Mouse (Mus musculus): ENCODE measurements around the gene Psmd5. TPM values are rescaled to one million over a fixed set of nuclear protein-coding genes. Genes with fewer than 3 reads are reported as not detected.

The Psmd5 gene
- total and polyA plus RNA-seq, 2 experiments from 2014 or later = 28.6 to 37.2 TPM

DNA sequence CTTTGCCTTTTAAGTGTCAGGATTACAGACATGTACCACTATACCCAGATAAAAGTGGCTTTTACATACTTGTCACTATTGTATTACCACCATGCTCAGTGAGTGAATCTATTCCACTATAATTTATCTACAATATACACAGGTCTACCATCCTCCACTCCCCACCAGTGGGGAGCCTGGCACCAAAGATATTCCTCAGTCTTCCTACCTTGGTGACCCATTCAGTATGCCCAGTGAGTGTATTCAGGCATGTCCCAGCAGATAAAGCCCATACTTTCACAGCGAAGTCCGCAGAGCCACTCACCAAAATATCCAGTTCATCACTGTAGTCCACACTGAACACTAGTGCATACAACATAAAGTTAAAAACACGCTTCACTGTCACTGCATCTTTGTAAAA is 64.0 kb downstream of the Psmd5 start:
- TF ChIP-seq EP300 (IDR thresholded peaks at IDR 0.05; ENCODE audit: low read depth) = no peak
- TF ChIP-seq CTCF (IDR thresholded peaks at IDR 0.05; ENCODE audit: low read depth) = no peak
- Histone ChIP-seq H3K27me3 (ENCODE audit: control insufficient read depth, insufficient read depth, low read length) (no peaks in the 10 kb centered on the region), H3K4me3 (ENCODE audit: low read depth, low read length) (no peak overlapping the region), H3K9ac (replicated peaks; ENCODE audit: low read depth, low read length) (no peak overlapping the region), H3K27ac (ENCODE audit: low read depth) (no peak overlapping the region), H3K9me3 (replicated peaks; ENCODE audit: control insufficient read depth, low read length) (no peaks in the 10 kb centered on the region), H3K36me3 (replicated peaks; ENCODE audit: control insufficient read depth, insufficient read depth, low read length) (peaks cover 69% of the 10 kb centered on the region), H3K4me2 (ENCODE audit: low read depth, low read length) (no peak overlapping the region), H3K4me1 (ENCODE audit: control insufficient read depth, insufficient read depth) (no peaks in the 10 kb centered on the region)
- WGBS = 91% methylated on average over 3 of the region's 3 CpGs
- ATAC-seq (ENCODE audit: insufficient read depth, low read depth) = no peak
- DNase-seq (ENCODE audit: low spot score) = no peak

DNA sequence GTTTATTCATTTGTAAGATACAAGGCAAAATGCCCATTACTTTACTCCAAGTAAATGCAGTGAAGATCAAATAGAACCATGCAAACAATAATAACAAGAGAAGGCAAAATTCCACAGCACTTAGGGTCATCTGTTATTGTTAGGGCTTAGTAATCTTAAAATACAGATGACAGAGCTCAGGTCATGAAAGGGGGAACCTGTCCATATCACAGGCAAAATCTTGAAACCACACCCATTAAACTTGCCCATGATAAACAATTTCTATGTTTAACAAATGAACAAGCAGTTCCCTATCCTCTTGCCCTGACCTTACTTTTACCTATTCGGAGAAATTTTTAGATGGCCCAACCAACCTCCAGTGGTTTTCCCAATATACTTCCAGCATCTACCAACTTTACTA is 65.2 kb downstream of the Psmd5 start:
- H3K4me1 ChIP-seq (ENCODE audit: control insufficient read depth, insufficient read depth) = peaks cover 4% of the 10 kb centered on the region; the same call in 1 of the 2 replicates
- ATAC-seq (ENCODE audit: insufficient read depth, low read depth) = no peak
- WGBS = 89% methylated on average over 1 of the region's 1 CpGs
- no peak overlapping the region for H3K27ac ChIP-seq (ENCODE audit: low read depth)
- no peak for TF ChIP-seq CTCF (IDR thresholded peaks at IDR 0.05; ENCODE audit: low read depth)
- no peak for TF ChIP-seq EP300 (IDR thresholded peaks at IDR 0.05; ENCODE audit: low read depth)
- H3K4me2 ChIP-seq (ENCODE audit: low read depth, low read length) = no peak overlapping the region
- H3K36me3 ChIP-seq (replicated peaks; ENCODE audit: control insufficient read depth, insufficient read depth, low read length) = peaks cover 62% of the 10 kb centered on the region
- no peak overlapping the region for H3K9ac ChIP-seq (replicated peaks; ENCODE audit: low read depth, low read length)
- no peaks in the 10 kb centered on the region for H3K9me3 ChIP-seq (replicated peaks; ENCODE audit: control insufficient read depth, low read length)
- H3K4me3 ChIP-seq (ENCODE audit: low read depth, low read length) = no peak overlapping the region
- no peak for DNase-seq (ENCODE audit: low spot score)
- no peaks in the 10 kb centered on the region for H3K27me3 ChIP-seq (ENCODE audit: control insufficient read depth, insufficient read depth, low read length)

DNA sequence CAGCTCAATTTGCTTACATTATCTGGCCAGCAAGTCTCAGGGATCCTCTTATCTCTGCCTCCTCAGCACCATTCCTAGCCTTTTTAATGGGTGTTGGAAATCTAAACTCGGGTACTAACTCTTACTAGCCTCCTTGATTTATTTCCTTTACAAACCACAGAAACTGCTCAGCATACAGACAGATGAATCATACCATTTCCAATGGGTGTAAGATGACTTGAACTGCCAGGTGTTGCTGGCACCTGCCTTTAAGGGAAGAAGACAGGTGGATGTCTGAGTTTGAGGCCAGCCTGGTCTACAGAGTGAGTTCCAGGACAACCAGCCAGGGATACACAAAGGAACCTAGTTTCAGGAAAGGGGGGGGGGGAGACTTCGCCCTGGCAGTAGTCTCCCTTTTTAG is 66.7 kb downstream of the Psmd5 start:
- H3K9ac ChIP-seq (replicated peaks; ENCODE audit: low read depth, low read length) = no peak overlapping the region
- peaks cover 48% of the 10 kb centered on the region for H3K36me3 ChIP-seq (replicated peaks; ENCODE audit: control insufficient read depth, insufficient read depth, low read length)
- H3K4me1 ChIP-seq (ENCODE audit: control insufficient read depth, insufficient read depth) = peaks cover 15% of the 10 kb centered on the region
- DNase-seq (ENCODE audit: low spot score) = no peak
- H3K27me3 ChIP-seq (ENCODE audit: control insufficient read depth, insufficient read depth, low read length) = no peaks in the 10 kb centered on the region
- TF ChIP-seq CTCF (IDR thresholded peaks at IDR 0.05; ENCODE audit: low read depth) = no peak
- no peak for TF ChIP-seq EP300 (IDR thresholded peaks at IDR 0.05; ENCODE audit: low read depth)
- no peak for ATAC-seq (ENCODE audit: insufficient read depth, low read depth)
- WGBS = 74% methylated on average over 2 of the region's 2 CpGs
- H3K4me2 ChIP-seq (ENCODE audit: low read depth, low read length) = no peak overlapping the region
- no peaks in the 10 kb centered on the region for H3K9me3 ChIP-seq (replicated peaks; ENCODE audit: control insufficient read depth, low read length)
- no peak overlapping the region for H3K4me3 ChIP-seq (ENCODE audit: low read depth, low read length)
- no peak overlapping the region for H3K27ac ChIP-seq (ENCODE audit: low read depth)

DNA sequence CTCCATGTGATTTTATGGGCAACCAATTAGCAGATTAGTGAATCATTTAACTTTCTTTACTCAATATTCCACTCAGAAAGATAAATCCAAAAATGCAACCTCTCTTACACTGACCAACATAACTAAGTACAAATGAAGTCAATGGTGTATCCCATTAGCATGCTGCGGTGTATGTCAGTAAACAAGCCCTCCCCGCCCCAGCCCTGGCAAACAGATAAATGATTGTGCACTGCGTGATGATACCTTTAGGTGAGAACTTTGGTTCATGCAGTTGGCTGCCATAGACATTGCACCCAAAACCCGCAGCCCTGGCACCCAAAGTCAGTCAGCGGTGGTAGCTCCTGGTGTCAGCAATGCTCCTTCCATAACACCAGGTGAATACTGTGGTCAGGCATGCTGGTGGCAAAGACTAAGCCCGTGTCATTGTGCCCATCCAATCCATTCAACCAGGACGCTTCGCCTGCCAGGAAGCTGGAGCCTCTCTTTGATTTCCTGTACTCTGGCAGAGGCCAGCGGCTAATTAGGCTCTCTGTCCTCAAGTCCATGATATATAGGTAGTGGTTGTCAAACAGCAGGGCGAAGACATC is 69.3 kb downstream of the Psmd5 start:
- Histone ChIP-seq H3K4me2 (ENCODE audit: low read depth, low read length) (no peak overlapping the region), H3K9ac (replicated peaks; ENCODE audit: low read depth, low read length) (no peak overlapping the region), H3K27me3 (ENCODE audit: control insufficient read depth, insufficient read depth, low read length) (no peaks in the 10 kb centered on the region), H3K4me3 (ENCODE audit: low read depth, low read length) (no peak overlapping the region), H3K27ac (ENCODE audit: low read depth) (no peak overlapping the region), H3K9me3 (replicated peaks; ENCODE audit: control insufficient read depth, low read length) (no peaks in the 10 kb centered on the region), H3K4me1 (ENCODE audit: control insufficient read depth, insufficient read depth) (peaks cover 16% of the 10 kb centered on the region), H3K36me3 (replicated peaks; ENCODE audit: control insufficient read depth, insufficient read depth, low read length) (peaks cover 25% of the 10 kb centered on the region)
- ATAC-seq (ENCODE audit: insufficient read depth, low read depth) = no peak
- DNase-seq (ENCODE audit: low spot score) = no peak
- WGBS = 84% methylated on average over 10 of the region's 10 CpGs
- TF ChIP-seq EP300 (IDR thresholded peaks at IDR 0.05; ENCODE audit: low read depth) (no peak), CTCF (IDR thresholded peaks at IDR 0.05; ENCODE audit: low read depth) (no peak)

DNA sequence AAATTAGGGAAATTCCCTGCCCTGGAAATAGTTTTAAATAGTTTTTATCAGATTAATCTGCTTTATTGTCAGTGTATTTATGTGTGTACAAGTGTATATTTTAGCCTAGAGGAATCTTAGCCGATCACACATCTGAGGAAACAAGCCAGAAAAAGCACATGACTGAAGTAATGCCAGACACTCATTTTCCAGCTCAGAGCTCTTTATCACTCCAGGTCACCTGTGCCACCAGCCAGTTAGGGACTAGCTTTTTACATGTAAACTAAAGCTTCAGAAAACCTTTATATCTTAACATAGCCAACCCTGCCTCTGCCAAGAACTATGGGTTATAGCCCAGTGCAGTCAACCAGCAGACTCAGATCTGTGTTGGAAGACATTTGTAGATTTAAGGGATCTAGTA is 70.0 kb downstream of the Psmd5 start:
- 18% methylated on average over 1 of the region's 1 CpGs for WGBS
- no peak for DNase-seq (ENCODE audit: low spot score)

DNA sequence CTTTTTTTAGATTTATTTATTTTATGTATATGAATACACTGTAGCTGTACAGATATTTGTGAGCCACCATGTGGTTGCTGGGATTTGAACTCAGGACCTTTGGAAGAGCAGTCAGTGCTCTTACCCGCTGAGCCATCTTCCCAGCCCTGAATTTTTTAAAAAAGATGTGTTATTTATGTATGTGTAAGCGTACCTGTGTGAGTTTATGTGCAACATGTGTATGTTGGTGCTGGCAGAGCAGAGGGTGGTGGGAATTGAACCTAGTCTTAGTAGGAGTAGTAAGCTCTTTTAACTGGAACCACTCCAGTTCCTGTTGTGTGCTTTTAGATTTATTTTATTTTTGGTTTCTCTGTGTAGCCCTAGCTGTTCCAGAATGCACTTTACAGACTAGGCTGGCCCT is 70.6 kb downstream of the Psmd5 start:
- no peaks in the 10 kb centered on the region for H3K27me3 ChIP-seq (ENCODE audit: control insufficient read depth, insufficient read depth, low read length)
- no peak for ATAC-seq (ENCODE audit: insufficient read depth, low read depth)
- TF ChIP-seq EP300 (IDR thresholded peaks at IDR 0.05; ENCODE audit: low read depth) = no peak
- no peak for TF ChIP-seq CTCF (IDR thresholded peaks at IDR 0.05; ENCODE audit: low read depth)
- peaks cover 23% of the 10 kb centered on the region for H3K4me1 ChIP-seq (ENCODE audit: control insufficient read depth, insufficient read depth)
- H3K4me3 ChIP-seq (ENCODE audit: low read depth, low read length) = no peak overlapping the region
- no peak overlapping the region for H3K9ac ChIP-seq (replicated peaks; ENCODE audit: low read depth, low read length)
- no peak overlapping the region for H3K27ac ChIP-seq (ENCODE audit: low read depth)
- H3K9me3 ChIP-seq (replicated peaks; ENCODE audit: control insufficient read depth, low read length) = no peaks in the 10 kb centered on the region
- no peak overlapping the region for H3K4me2 ChIP-seq (ENCODE audit: low read depth, low read length)
- 97% methylated on average over 2 of the region's 2 CpGs for WGBS
- peaks cover 16% of the 10 kb centered on the region for H3K36me3 ChIP-seq (replicated peaks; ENCODE audit: control insufficient read depth, insufficient read depth, low read length)
- no peak for DNase-seq (ENCODE audit: low spot score)

More for the DNA sequence above, 70.0 kb downstream of the Psmd5 start:
- H3K4me1 ChIP-seq (ENCODE audit: control insufficient read depth, insufficient read depth) = peaks cover 21% of the 10 kb centered on the region
- peaks cover 21% of the 10 kb centered on the region for H3K36me3 ChIP-seq (replicated peaks; ENCODE audit: control insufficient read depth, insufficient read depth, low read length)
- no peak for ATAC-seq (ENCODE audit: insufficient read depth, low read depth)
- no peak overlapping the region for H3K9ac ChIP-seq (replicated peaks; ENCODE audit: low read depth, low read length)
- no peak for TF ChIP-seq CTCF (IDR thresholded peaks at IDR 0.05; ENCODE audit: low read depth)
- TF ChIP-seq EP300 (IDR thresholded peaks at IDR 0.05; ENCODE audit: low read depth) = no peak
- H3K27ac ChIP-seq (ENCODE audit: low read depth) = 0 out of 2 replicates have a peak overlapping the region, but pooled peaks have one; percentile 15
- H3K4me2 ChIP-seq (ENCODE audit: low read depth, low read length) = no peak overlapping the region
- no peak overlapping the region for H3K4me3 ChIP-seq (ENCODE audit: low read depth, low read length)
- H3K9me3 ChIP-seq (replicated peaks; ENCODE audit: control insufficient read depth, low read length) = no peaks in the 10 kb centered on the region
- H3K27me3 ChIP-seq (ENCODE audit: control insufficient read depth, insufficient read depth, low read length) = no peaks in the 10 kb centered on the region
